Mouse (Mus musculus) lung, embryonic 14.5 days (tissue): ENCODE measurements around the gene Slc8b1. TPM values are rescaled to one million over a fixed set of nuclear protein-coding genes. Genes with fewer than 3 reads are reported as not detected.
A peak's percentile ranks its signal among the peaks of the same experiment; 100 is the strongest.

Experiments
- ATAC-seq: fragments of 200-750 bp; cut with Nextera tagmentation; 2 replicates; pipeline ENCODE4 v1.8.0; 2017; ENCODE audit warnings: mild to moderate bottlenecking, moderate TSS enrichment, moderate library complexity; ENCODE audit not compliant: insufficient read depth
- DNase-seq: peaks from one replicate; pipeline ENCODE4 v3.0.0-alpha.2; 2015
- H3K27ac ChIP-seq: fragments of 300-500 bp; sonication (generic); 2 replicates; pipeline ENCODE4 v1.5.1; 2014; ENCODE audit warnings: low read depth, mild to moderate bottlenecking, moderate library complexity
- H3K27me3 ChIP-seq: fragments of 300-500 bp; sonication (generic); 2 replicates; pipeline ENCODE4 v1.6.1; 2014; ENCODE audit warnings: low read length, control low read depth; ENCODE audit not compliant: insufficient read depth
- H3K36me3 ChIP-seq: fragments of 300-500 bp; sonication (generic); 2 replicates; pipeline ENCODE4 v1.6.1; 2014; ENCODE audit warnings: control low read depth; ENCODE audit not compliant: insufficient read depth
- H3K4me1 ChIP-seq: fragments of 300-500 bp; sonication (generic); 2 replicates; pipeline ENCODE4 v1.6.1; 2014; ENCODE audit warnings: antibody characterized with exemption, control low read depth; ENCODE audit not compliant: insufficient read depth
- H3K4me2 ChIP-seq: fragments of 300-500 bp; sonication (generic); 2 replicates; pipeline ENCODE4 v1.6.1; 2014; ENCODE audit warnings: mild to moderate bottlenecking
- H3K4me3 ChIP-seq: fragments of 300-500 bp; sonication (generic); 2 replicates; pipeline ENCODE4 v1.5.1; 2014; ENCODE audit warnings: low read depth, low read length
- H3K9ac ChIP-seq: fragments of 300-500 bp; sonication (generic); 2 replicates; pipeline ENCODE4 v1.6.1; 2014
- H3K9me3 ChIP-seq: fragments of 300-500 bp; sonication (generic); 2 replicates; pipeline ENCODE4 v1.6.1; 2016; ENCODE audit warnings: low read depth, low read length, control low read depth
- CTCF ChIP-seq: IDR thresholded peaks from 2 replicates; pipeline ENCODE4 v1.5.1; 2016; ENCODE audit warnings: antibody characterized with exemption, low read depth
- WGBS: fragments of 180-500 bp; shearing (Covaris S2); extraction: QIAGEN DNeasy Blood & Tissue Kit; methylation state at CpG from one replicate; pipeline ENCODE4 v1.1.7; 2014; 5-methylcytosine and 5-hydroxymethylcytosine counted together
- polyA plus RNA-seq: library from polyadenylated mRNA; unstranded; fragments of >200 nt; fragmentation: Nextera tagmentation; extraction: Ambion mirVana; gene quantifications from 2 replicates; pipeline ENCODE4 v1.2.1, GENCODE M21; 2014

Gene Slc8b1
- polyA plus RNA-seq, 1 experiment from 2014 or later, result 3.6 TPM

GRCm38 (mm10) chr5:120525737-120526136 is 14.8 kb downstream of the Slc8b1 start:
- DNase-seq, result peak; percentile 26
- Histone ChIP-seq H3K36me3 (no peaks in the 10 kb centered on the region), H3K27ac (no peak overlapping the region), H3K4me1 (no peaks in the 10 kb centered on the region), H3K4me3 (no peak overlapping the region), H3K4me2 (no peak overlapping the region), H3K27me3 (no peaks in the 10 kb centered on the region), H3K9me3 (no peaks in the 10 kb centered on the region), H3K9ac (no peak overlapping the region)
- TF ChIP-seq CTCF, result peak; percentile 57
- ATAC-seq, result no peak
- WGBS, result 30% methylated on average over 5 of the region's 5 CpGs

- 45% methylated on average over 11 of the region's 11 CpGs for WGBS
Measured at GRCm38 (mm10) chr5:120526311-120526710, 15.3 kb downstream of the Slc8b1 start.

GRCm38 (mm10) chr5:120527296-120527964 is 16.5 kb downstream of the Slc8b1 start:
- TF ChIP-seq CTCF, result no peak
- H3K9ac ChIP-seq, result no peak overlapping the region
- 79% methylated on average over 16 of the region's 20 CpGs for WGBS
- H3K27me3 ChIP-seq, result no peaks in the 10 kb centered on the region
- no peaks in the 10 kb centered on the region for H3K9me3 ChIP-seq
- no peak for ATAC-seq
- H3K4me3 ChIP-seq, result no peak overlapping the region
- H3K4me2 ChIP-seq, result no peak overlapping the region
- H3K27ac ChIP-seq, result no peak overlapping the region
- DNase-seq, result no peak
- H3K4me1 ChIP-seq, result no peaks in the 10 kb centered on the region
- H3K36me3 ChIP-seq, result peaks cover 2% of the 10 kb centered on the region; the same call in 1 of the 2 replicates

More at GRCm38 (mm10) chr5:120526311-120526710, 15.3 kb downstream of the Slc8b1 start:
- Histone ChIP-seq H3K27me3 (no peaks in the 10 kb centered on the region), H3K27ac (no peak overlapping the region), H3K9ac (no peak overlapping the region), H3K4me1 (no peaks in the 10 kb centered on the region), H3K4me3 (no peak overlapping the region), H3K9me3 (no peaks in the 10 kb centered on the region), H3K36me3 (no peaks in the 10 kb centered on the region), H3K4me2 (no peak overlapping the region)
- ATAC-seq (no peak), DNase-seq (no peak)
- no peak for TF ChIP-seq CTCF

GRCm38 (mm10) chr5:120531631-120532030 is 20.7 kb downstream of the Slc8b1 start:
- H3K27me3 ChIP-seq, result no peaks in the 10 kb centered on the region
- no peak overlapping the region for H3K9ac ChIP-seq
- H3K27ac ChIP-seq, result no peak overlapping the region
- DNase-seq (no peak), ATAC-seq (no peak)
- TF ChIP-seq CTCF, result no peak
- no peak overlapping the region for H3K4me2 ChIP-seq
- 0 out of 2 replicates have a peak, but pooled peaks cover 6% of the 10 kb centered on the region for H3K4me1 ChIP-seq
- 75% methylated on average over 8 of the region's 8 CpGs for WGBS
- no peak overlapping the region for H3K4me3 ChIP-seq
- peaks cover 10% of the 10 kb centered on the region; the same call in 1 of the 2 replicates for H3K36me3 ChIP-seq
- H3K9me3 ChIP-seq, result no peaks in the 10 kb centered on the region

- WGBS, result 68% methylated on average over 15 of the region's 15 CpGs
- H3K4me2 ChIP-seq, result no peak overlapping the region
- TF ChIP-seq CTCF, result no peak
- no peak overlapping the region for H3K9ac ChIP-seq
- DNase-seq, result no peak
- no peaks in the 10 kb centered on the region for H3K9me3 ChIP-seq
- peaks cover 29% of the 10 kb centered on the region; the same call in 1 of the 2 replicates for H3K36me3 ChIP-seq
- H3K27ac ChIP-seq, result peak overlapping the region; percentile 50; the same call in 1 of the 2 replicates
- 0 out of 2 replicates have a peak, but pooled peaks cover 6% of the 10 kb centered on the region for H3K4me1 ChIP-seq
- no peaks in the 10 kb centered on the region for H3K27me3 ChIP-seq
- no peak for ATAC-seq
- H3K4me3 ChIP-seq, result no peak overlapping the region
Measured at GRCm38 (mm10) chr5:120534071-120534685, 23.2 kb downstream of the Slc8b1 start.

- no peak overlapping the region for H3K9ac ChIP-seq
- H3K4me2 ChIP-seq, result no peak overlapping the region
- ATAC-seq (peak; percentile 57; the same call in 1 of the 2 replicates), DNase-seq (peak; percentile 69)
- no peak for TF ChIP-seq CTCF
- H3K36me3 ChIP-seq, result peaks cover 34% of the 10 kb centered on the region; the same call in 1 of the 2 replicates
- H3K27me3 ChIP-seq, result no peaks in the 10 kb centered on the region
- H3K27ac ChIP-seq, result peak overlapping the region; percentile 50; the same call in 1 of the 2 replicates
- H3K4me1 ChIP-seq, result 0 out of 2 replicates have a peak, but pooled peaks cover 6% of the 10 kb centered on the region
- 48% methylated on average over 2 of the region's 2 CpGs for WGBS
- no peak overlapping the region for H3K4me3 ChIP-seq
- no peaks in the 10 kb centered on the region for H3K9me3 ChIP-seq
Measured at GRCm38 (mm10) chr5:120534686-120535075, 23.7 kb downstream of the Slc8b1 start.

GRCm38 (mm10) chr5:120536046-120536445 is 25.1 kb downstream of the Slc8b1 start:
- Histone ChIP-seq H3K4me3 (no peak overlapping the region), H3K27me3 (no peaks in the 10 kb centered on the region), H3K9me3 (no peaks in the 10 kb centered on the region), H3K27ac (peak overlapping the region; percentile 9; the same call in 1 of the 2 replicates), H3K9ac (no peak overlapping the region), H3K4me2 (no peak overlapping the region), H3K36me3 (peaks cover 43% of the 10 kb centered on the region; the same call in 1 of the 2 replicates), H3K4me1 (0 out of 2 replicates have a peak, but pooled peaks cover 6% of the 10 kb centered on the region)
- ATAC-seq, result no peak
- WGBS, result 82% methylated on average over 13 of the region's 13 CpGs
- no peak for TF ChIP-seq CTCF
- DNase-seq, result no peak
